Mouse (Mus musculus): ENCODE measurements at regions not wholly inside any gene's neighbourhood (a gene's known extent, or its start where the extent isn't known, plus 50 kb on each side); places are given as distances from the start of the nearest gene placed in this dataset.

- TF ChIP-seq CTCF (IDR thresholded peaks at IDR 0.05; ENCODE audit: insufficient read depth, low read length) (no peak), POLR2A (IDR thresholded peaks at IDR 0.05; ENCODE audit: borderline replicate concordance, extremely low read depth, low read depth, low read length) (no peak)
These were observed 152.4 kb downstream of the Wdr11 start for GRCm38 (mm10) chr7:129743955-129744666.
